Mouse (Mus musculus): ENCODE data around the gene Itih4. TPM values are rescaled to one million over a fixed set of nuclear protein-coding genes. Genes with fewer than 3 reads are reported as not detected.

Gene Itih4
- polyA plus RNA-seq, 1 experiment from 2014 or later = not detected

- H3K4me3 ChIP-seq (replicated peaks) = no peak overlapping the region
- no peak overlapping the region for H3K9ac ChIP-seq
- ATAC-seq (ENCODE audit: insufficient number of reproducible peaks, low FRiP score, low TSS enrichment, low read depth) = no peak
- no peak overlapping the region for H3K4me2 ChIP-seq (replicated peaks)
- WGBS = 83% methylated on average over 3 of the region's 3 CpGs
- H3K9me3 ChIP-seq (replicated peaks) = no peaks in the 10 kb centered on the region
- no peaks in the 10 kb centered on the region for H3K4me1 ChIP-seq
- H3K27ac ChIP-seq (replicated peaks) = no peak overlapping the region
- no peaks in the 10 kb centered on the region for H3K36me3 ChIP-seq
- no peaks in the 10 kb centered on the region for H3K27me3 ChIP-seq
Observed at GRCm38 (mm10) chr14:30907814-30908265, 21.6 kb downstream of the Itih4 start.

DNA sequence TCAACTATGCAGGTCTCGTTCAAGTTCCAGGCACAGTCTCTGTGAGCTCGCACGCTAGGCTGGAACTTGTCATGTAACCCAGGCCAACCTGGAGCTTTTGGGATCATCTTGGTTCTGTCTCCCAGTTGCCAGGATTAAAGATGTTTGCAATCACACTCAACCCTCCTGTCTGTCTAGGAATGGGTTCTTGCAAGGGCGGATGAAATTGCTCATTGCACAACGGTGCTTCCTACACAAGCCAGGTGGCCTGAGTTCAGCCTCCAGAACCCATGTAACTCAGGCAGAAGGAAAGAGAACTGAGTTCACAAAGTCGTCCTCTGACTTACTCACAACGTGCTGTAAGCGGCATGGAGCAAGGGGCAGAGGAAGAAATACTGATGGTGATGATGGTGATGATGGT lies 24.9 kb downstream of the Itih4 start:
- H3K27ac ChIP-seq (replicated peaks) = no peak overlapping the region
- H3K9ac ChIP-seq = no peak overlapping the region
- no peaks in the 10 kb centered on the region for H3K4me1 ChIP-seq
- no peaks in the 10 kb centered on the region for H3K9me3 ChIP-seq (replicated peaks)
- no peak overlapping the region for H3K4me2 ChIP-seq (replicated peaks)
- 86% methylated on average over 8 of the region's 8 CpGs for WGBS
- no peak overlapping the region for H3K4me3 ChIP-seq (replicated peaks)
- no peak for ATAC-seq (ENCODE audit: insufficient number of reproducible peaks, low FRiP score, low TSS enrichment, low read depth)
- no peaks in the 10 kb centered on the region for H3K27me3 ChIP-seq
- H3K36me3 ChIP-seq = no peaks in the 10 kb centered on the region

DNA sequence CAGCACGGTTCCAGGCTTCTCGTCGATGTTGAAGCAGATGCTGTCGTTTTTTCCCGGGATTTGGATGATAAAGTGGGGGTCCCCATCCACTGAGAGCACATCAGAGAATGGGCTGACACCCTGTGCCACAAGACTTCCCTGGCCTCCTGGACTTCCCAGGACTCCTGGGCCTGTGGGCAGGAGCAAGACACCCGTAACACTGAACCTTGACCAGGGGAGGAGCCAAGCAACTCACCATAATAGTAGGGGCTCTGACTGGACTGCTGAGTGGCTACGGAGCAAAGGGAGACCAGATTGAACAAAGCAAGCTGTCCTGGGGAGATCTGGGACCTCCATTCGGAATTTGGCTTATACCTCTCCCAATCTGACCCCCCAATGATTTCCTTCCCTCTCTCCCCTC lies 26.4 kb downstream of the Itih4 start:
- no peak overlapping the region for H3K4me3 ChIP-seq (replicated peaks)
- 80% methylated on average over 8 of the region's 8 CpGs for WGBS
- H3K27me3 ChIP-seq = no peaks in the 10 kb centered on the region
- no peaks in the 10 kb centered on the region for H3K9me3 ChIP-seq (replicated peaks)
- H3K27ac ChIP-seq (replicated peaks) = no peak overlapping the region
- no peak for ATAC-seq (ENCODE audit: insufficient number of reproducible peaks, low FRiP score, low TSS enrichment, low read depth)
- H3K4me2 ChIP-seq (replicated peaks) = no peak overlapping the region
- no peaks in the 10 kb centered on the region for H3K4me1 ChIP-seq
- no peaks in the 10 kb centered on the region for H3K36me3 ChIP-seq
- H3K9ac ChIP-seq = no peak overlapping the region

- Histone ChIP-seq H3K27ac (replicated peaks) (no peak overlapping the region), H3K9ac (no peak overlapping the region), H3K4me3 (replicated peaks) (no peak overlapping the region), H3K9me3 (replicated peaks) (no peaks in the 10 kb centered on the region), H3K4me1 (no peaks in the 10 kb centered on the region), H3K27me3 (no peaks in the 10 kb centered on the region), H3K36me3 (no peaks in the 10 kb centered on the region), H3K4me2 (replicated peaks) (no peak overlapping the region)
- 76% methylated on average over 5 of the region's 5 CpGs for WGBS
- no peak for ATAC-seq (ENCODE audit: insufficient number of reproducible peaks, low FRiP score, low TSS enrichment, low read depth)
Observed at GRCm38 (mm10) chr14:30913404-30913803, 27.1 kb downstream of the Itih4 start.

- H3K9me3 ChIP-seq (replicated peaks) = no peaks in the 10 kb centered on the region
- no peak overlapping the region for H3K27ac ChIP-seq (replicated peaks)
- H3K36me3 ChIP-seq = no peaks in the 10 kb centered on the region
- H3K4me1 ChIP-seq = no peaks in the 10 kb centered on the region
- no peak overlapping the region for H3K4me2 ChIP-seq (replicated peaks)
- no peak for ATAC-seq (ENCODE audit: insufficient number of reproducible peaks, low FRiP score, low TSS enrichment, low read depth)
- H3K27me3 ChIP-seq = no peaks in the 10 kb centered on the region
- H3K4me3 ChIP-seq (replicated peaks) = no peak overlapping the region
- WGBS = 69% methylated on average over 1 of the region's 1 CpGs
- no peak overlapping the region for H3K9ac ChIP-seq
Observed at GRCm38 (mm10) chr14:30916516-30916915, 30.2 kb downstream of the Itih4 start.

- H3K36me3 ChIP-seq = no peaks in the 10 kb centered on the region
- no peaks in the 10 kb centered on the region for H3K4me1 ChIP-seq
- H3K9me3 ChIP-seq (replicated peaks) = no peaks in the 10 kb centered on the region
- no peak for ATAC-seq (ENCODE audit: insufficient number of reproducible peaks, low FRiP score, low TSS enrichment, low read depth)
- no peak overlapping the region for H3K9ac ChIP-seq
- no peak overlapping the region for H3K4me3 ChIP-seq (replicated peaks)
- H3K4me2 ChIP-seq (replicated peaks) = no peak overlapping the region
- no peaks in the 10 kb centered on the region for H3K27me3 ChIP-seq
- WGBS = 56% methylated on average over 8 of the region's 8 CpGs
- H3K27ac ChIP-seq (replicated peaks) = no peak overlapping the region
Observed at GRCm38 (mm10) chr14:30922053-30922670, 35.9 kb downstream of the Itih4 start.

- Histone ChIP-seq H3K4me3 (replicated peaks) (no peak within 1 kb of the TSS), H3K4me2 (replicated peaks) (no peak within 1 kb of the TSS), H3K27me3 (no peaks in the 10 kb centered on the region), H3K27ac (replicated peaks) (no peak within 1 kb of the TSS), H3K36me3 (no peaks in the 10 kb centered on the region), H3K9me3 (replicated peaks) (no peaks in the 10 kb centered on the region), H3K4me1 (no peaks in the 10 kb centered on the region), H3K9ac (no peak within 1 kb of the TSS)
- ATAC-seq (ENCODE audit: insufficient number of reproducible peaks, low FRiP score, low TSS enrichment, low read depth) = no peak
- 70% methylated on average over 6 of the region's 6 CpGs for WGBS
Observed at GRCm38 (mm10) chr14:30923375-30924105, 37.3 kb downstream of the Itih4 start, which contains the start of gene Itih3. Gene Itih3 (minus strand): TSS chr14:30923760.

GRCm38 (mm10) chr14:30925492-30925891 lies 39.2 kb downstream of the Itih4 start:
- Histone ChIP-seq H3K4me2 (replicated peaks) (no peak overlapping the region), H3K9ac (no peak overlapping the region), H3K4me1 (no peaks in the 10 kb centered on the region), H3K27ac (replicated peaks) (no peak overlapping the region), H3K4me3 (replicated peaks) (no peak overlapping the region), H3K27me3 (no peaks in the 10 kb centered on the region), H3K36me3 (no peaks in the 10 kb centered on the region), H3K9me3 (replicated peaks) (no peaks in the 10 kb centered on the region)
- no peak for ATAC-seq (ENCODE audit: insufficient number of reproducible peaks, low FRiP score, low TSS enrichment, low read depth)
- 87% methylated on average over 3 of the region's 3 CpGs for WGBS

- WGBS = 90% methylated on average over 4 of the region's 4 CpGs
- Histone ChIP-seq H3K27me3 (no peaks in the 10 kb centered on the region), H3K36me3 (no peaks in the 10 kb centered on the region), H3K9ac (no peak overlapping the region), H3K27ac (replicated peaks) (no peak overlapping the region), H3K9me3 (replicated peaks) (no peaks in the 10 kb centered on the region), H3K4me1 (no peaks in the 10 kb centered on the region), H3K4me3 (replicated peaks) (no peak overlapping the region), H3K4me2 (replicated peaks) (no peak overlapping the region)
- ATAC-seq (ENCODE audit: insufficient number of reproducible peaks, low FRiP score, low TSS enrichment, low read depth) = no peak
Observed at GRCm38 (mm10) chr14:30930386-30930785, 44.1 kb downstream of the Itih4 start.

- H3K9me3 ChIP-seq (replicated peaks) = no peaks in the 10 kb centered on the region
- ATAC-seq (ENCODE audit: insufficient number of reproducible peaks, low FRiP score, low TSS enrichment, low read depth) = no peak
- H3K4me2 ChIP-seq (replicated peaks) = no peak overlapping the region
- H3K4me1 ChIP-seq = no peaks in the 10 kb centered on the region
- H3K9ac ChIP-seq = no peak overlapping the region
- H3K4me3 ChIP-seq (replicated peaks) = no peak overlapping the region
- H3K27me3 ChIP-seq = no peaks in the 10 kb centered on the region
- no peak overlapping the region for H3K27ac ChIP-seq (replicated peaks)
- WGBS = 81% methylated on average over 9 of the region's 9 CpGs
- H3K36me3 ChIP-seq = no peaks in the 10 kb centered on the region
Observed at GRCm38 (mm10) chr14:30933351-30933750, 47.1 kb downstream of the Itih4 start.

DNA sequence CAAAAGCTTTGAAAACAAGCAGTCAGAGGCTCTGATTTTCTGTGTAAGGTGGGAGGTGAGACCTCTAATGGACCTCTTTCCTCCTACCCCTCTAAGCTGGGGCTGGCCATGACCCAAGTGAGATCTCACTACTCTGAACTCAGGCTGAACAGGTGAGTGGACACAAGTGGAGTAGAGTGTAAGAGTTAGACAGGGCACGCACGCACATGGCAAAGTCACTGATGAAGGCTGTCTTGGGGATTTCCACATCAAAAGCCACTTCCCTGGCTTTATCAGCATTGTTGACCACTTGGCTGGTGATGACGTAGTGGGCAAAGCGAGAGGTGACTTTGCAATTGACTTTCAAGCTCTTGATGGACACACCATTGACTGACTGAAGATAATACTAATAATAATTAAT lies 56.0 kb downstream of the Itih4 start:
- Histone ChIP-seq H3K4me1 (no peaks in the 10 kb centered on the region), H3K36me3 (no peaks in the 10 kb centered on the region), H3K4me3 (replicated peaks) (no peak overlapping the region), H3K27ac (replicated peaks) (no peak overlapping the region), H3K27me3 (no peaks in the 10 kb centered on the region), H3K9ac (no peak overlapping the region), H3K9me3 (replicated peaks) (no peaks in the 10 kb centered on the region), H3K4me2 (replicated peaks) (no peak overlapping the region)
- no peak for ATAC-seq (ENCODE audit: insufficient number of reproducible peaks, low FRiP score, low TSS enrichment, low read depth)
- 94% methylated on average over 4 of the region's 4 CpGs for WGBS

DNA sequence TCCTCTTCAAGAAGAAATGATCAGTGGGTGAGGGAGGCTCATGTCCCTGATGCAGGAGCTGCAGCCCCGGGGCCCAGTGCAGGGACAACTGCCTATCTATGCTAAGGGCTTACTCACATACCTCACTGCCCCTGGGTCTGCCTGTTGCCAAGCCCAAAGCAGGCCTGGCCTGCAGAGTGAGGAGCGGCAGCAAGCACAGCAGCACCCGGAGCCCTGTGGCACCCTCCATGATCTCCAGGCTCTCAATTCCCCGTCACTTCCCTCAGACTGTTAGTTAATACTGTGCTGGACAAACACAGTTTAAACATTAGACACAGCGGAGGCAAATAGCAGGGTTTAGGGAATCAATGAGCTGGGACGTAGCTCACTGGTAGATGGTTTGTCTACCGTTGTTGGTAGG lies 56.8 kb downstream of the Itih4 start, which contains the start of gene Itih1:
Gene Itih1 (minus strand): TSS at position 252 of the 400 bp plus-strand sequence.
- H3K4me2 ChIP-seq (replicated peaks) = no peak within 1 kb of the TSS
- no peak for ATAC-seq (ENCODE audit: insufficient number of reproducible peaks, low FRiP score, low TSS enrichment, low read depth)
- H3K9ac ChIP-seq = no peak within 1 kb of the TSS
- no peaks in the 10 kb centered on the region for H3K27me3 ChIP-seq
- H3K36me3 ChIP-seq = no peaks in the 10 kb centered on the region
- no peaks in the 10 kb centered on the region for H3K9me3 ChIP-seq (replicated peaks)
- no peak within 1 kb of the TSS for H3K27ac ChIP-seq (replicated peaks)
- no peaks in the 10 kb centered on the region for H3K4me1 ChIP-seq
- H3K4me3 ChIP-seq (replicated peaks) = no peak within 1 kb of the TSS
- 88% methylated on average over 7 of the region's 7 CpGs for WGBS
